Mouse (Mus musculus): ENCODE measurements around the gene Pde11a. TPM values are rescaled to one million over a fixed set of nuclear protein-coding genes. Genes with fewer than 3 reads are reported as not detected.

The Pde11a gene
- total and polyA plus RNA-seq, 2 experiments = not detected

DNA sequence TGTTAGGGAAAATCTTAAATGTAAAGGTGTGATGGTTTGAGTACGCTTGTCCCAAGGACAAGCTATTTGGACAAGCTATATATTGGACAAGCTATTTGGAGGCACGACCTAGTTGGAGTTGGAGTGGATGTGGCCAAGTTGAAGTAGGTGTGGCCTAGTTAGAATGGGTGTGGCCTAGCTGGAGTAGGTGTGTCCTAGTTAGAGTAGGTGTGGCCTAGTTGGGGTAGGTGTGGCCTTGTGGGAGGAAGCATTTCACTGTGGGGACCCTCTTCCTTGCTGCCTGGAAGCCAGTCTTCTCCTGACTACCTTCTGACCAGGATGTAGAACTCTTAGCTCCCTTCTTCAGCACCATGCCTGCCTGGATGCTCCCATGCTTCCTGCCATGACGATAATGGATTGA is 50.9 kb downstream of the Pde11a start:
- Histone ChIP-seq H3K27ac (replicated peaks; ENCODE audit: insufficient read depth, low read depth, low read length) (no peak overlapping the region), H3K79me2 (ENCODE audit: control insufficient read depth, insufficient read depth, low read length) (no peaks in the 10 kb centered on the region), H3K4me1 (ENCODE audit: control insufficient read depth, insufficient read depth, low read length) (no peaks in the 10 kb centered on the region), H3K27me3 (ENCODE audit: control insufficient read depth, insufficient read depth, low read length) (no peaks in the 10 kb centered on the region), H3K9ac (ENCODE audit: low read depth, low read length) (no peak overlapping the region), H3K36me3 (ENCODE audit: control insufficient read depth, insufficient read depth, low read length) (no peaks in the 10 kb centered on the region), H3K4me3 (ENCODE audit: insufficient read depth, low read depth, low read length) (no peak overlapping the region)
- WGBS = 87% methylated on average over 3 of the region's 3 CpGs
- no peak for DNase-seq (ENCODE audit: extremely low read depth, low read depth, low spot score)
- TF ChIP-seq CTCF (IDR thresholded peaks at IDR 0.05; ENCODE audit: low read depth, low read length) (no peak), POLR2A (IDR thresholded peaks at IDR 0.05; ENCODE audit: extremely low read depth, insufficient read depth, low read length) (no peak)

DNA sequence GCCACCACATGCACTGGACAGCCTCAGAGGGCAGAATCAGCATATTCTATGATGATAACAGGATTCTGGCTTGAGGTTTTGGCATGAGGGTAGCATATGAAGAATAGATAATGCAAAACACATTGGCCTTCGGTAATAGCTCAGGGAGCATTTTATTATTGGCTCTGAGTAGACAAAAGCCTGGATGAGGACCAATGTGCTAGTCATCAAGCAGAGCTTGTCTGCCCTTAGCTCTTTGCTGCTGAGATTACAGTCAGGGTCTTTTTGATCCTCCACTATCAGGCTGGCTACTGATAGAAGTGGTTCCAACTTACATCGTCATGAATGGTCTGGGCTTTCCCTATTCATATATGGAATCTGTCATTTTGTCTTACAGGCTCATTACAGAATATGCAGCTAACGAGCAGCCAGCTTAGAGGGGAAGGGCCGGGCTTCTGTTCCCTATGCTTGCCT is 52.3 kb downstream of the Pde11a start:
- no peaks in the 10 kb centered on the region for H3K27me3 ChIP-seq (ENCODE audit: control insufficient read depth, insufficient read depth, low read length)
- no peak overlapping the region for H3K27ac ChIP-seq (replicated peaks; ENCODE audit: insufficient read depth, low read depth, low read length)
- WGBS = 80% methylated on average over 4 of the region's 4 CpGs
- DNase-seq (ENCODE audit: extremely low read depth, low read depth, low spot score) = no peak
- TF ChIP-seq POLR2A (IDR thresholded peaks at IDR 0.05; ENCODE audit: extremely low read depth, insufficient read depth, low read length) (no peak), CTCF (IDR thresholded peaks at IDR 0.05; ENCODE audit: low read depth, low read length) (no peak)
- H3K9ac ChIP-seq (ENCODE audit: low read depth, low read length) = no peak overlapping the region
- H3K79me2 ChIP-seq (ENCODE audit: control insufficient read depth, insufficient read depth, low read length) = no peaks in the 10 kb centered on the region
- no peak overlapping the region for H3K4me3 ChIP-seq (ENCODE audit: insufficient read depth, low read depth, low read length)
- H3K4me1 ChIP-seq (ENCODE audit: control insufficient read depth, insufficient read depth, low read length) = no peaks in the 10 kb centered on the region
- H3K36me3 ChIP-seq (ENCODE audit: control insufficient read depth, insufficient read depth, low read length) = no peaks in the 10 kb centered on the region

- no peaks in the 10 kb centered on the region for H3K27me3 ChIP-seq (ENCODE audit: control insufficient read depth, insufficient read depth, low read length)
- DNase-seq (ENCODE audit: extremely low read depth, low read depth, low spot score) = no peak
- H3K27ac ChIP-seq (replicated peaks; ENCODE audit: insufficient read depth, low read depth, low read length) = no peak overlapping the region
- H3K9ac ChIP-seq (ENCODE audit: low read depth, low read length) = no peak overlapping the region
- H3K36me3 ChIP-seq (ENCODE audit: control insufficient read depth, insufficient read depth, low read length) = no peaks in the 10 kb centered on the region
- TF ChIP-seq POLR2A (IDR thresholded peaks at IDR 0.05; ENCODE audit: extremely low read depth, insufficient read depth, low read length) (no peak), CTCF (IDR thresholded peaks at IDR 0.05; ENCODE audit: low read depth, low read length) (no peak; the same call in 1 of the 2 replicates)
- WGBS = 85% methylated on average over 3 of the region's 3 CpGs
- no peaks in the 10 kb centered on the region for H3K4me1 ChIP-seq (ENCODE audit: control insufficient read depth, insufficient read depth, low read length)
- H3K4me3 ChIP-seq (ENCODE audit: insufficient read depth, low read depth, low read length) = no peak overlapping the region
- no peaks in the 10 kb centered on the region for H3K79me2 ChIP-seq (ENCODE audit: control insufficient read depth, insufficient read depth, low read length)
Measured at GRCm38 (mm10) chr2:76285150-76285549, 53.4 kb downstream of the Pde11a start.

GRCm38 (mm10) chr2:76283378-76284132 is 55.0 kb downstream of the Pde11a start:
- no peaks in the 10 kb centered on the region for H3K36me3 ChIP-seq (ENCODE audit: control insufficient read depth, insufficient read depth, low read length)
- H3K9ac ChIP-seq (ENCODE audit: low read depth, low read length) = no peak overlapping the region
- H3K27ac ChIP-seq (replicated peaks; ENCODE audit: insufficient read depth, low read depth, low read length) = no peak overlapping the region
- TF ChIP-seq POLR2A (IDR thresholded peaks at IDR 0.05; ENCODE audit: extremely low read depth, insufficient read depth, low read length) (no peak), CTCF (IDR thresholded peaks at IDR 0.05; ENCODE audit: low read depth, low read length) (no peak)
- no peak overlapping the region for H3K4me3 ChIP-seq (ENCODE audit: insufficient read depth, low read depth, low read length)
- no peaks in the 10 kb centered on the region for H3K79me2 ChIP-seq (ENCODE audit: control insufficient read depth, insufficient read depth, low read length)
- DNase-seq (ENCODE audit: extremely low read depth, low read depth, low spot score) = no peak
- no peaks in the 10 kb centered on the region for H3K4me1 ChIP-seq (ENCODE audit: control insufficient read depth, insufficient read depth, low read length)
- WGBS = 83% methylated on average over 6 of the region's 6 CpGs
- H3K27me3 ChIP-seq (ENCODE audit: control insufficient read depth, insufficient read depth, low read length) = no peaks in the 10 kb centered on the region

DNA sequence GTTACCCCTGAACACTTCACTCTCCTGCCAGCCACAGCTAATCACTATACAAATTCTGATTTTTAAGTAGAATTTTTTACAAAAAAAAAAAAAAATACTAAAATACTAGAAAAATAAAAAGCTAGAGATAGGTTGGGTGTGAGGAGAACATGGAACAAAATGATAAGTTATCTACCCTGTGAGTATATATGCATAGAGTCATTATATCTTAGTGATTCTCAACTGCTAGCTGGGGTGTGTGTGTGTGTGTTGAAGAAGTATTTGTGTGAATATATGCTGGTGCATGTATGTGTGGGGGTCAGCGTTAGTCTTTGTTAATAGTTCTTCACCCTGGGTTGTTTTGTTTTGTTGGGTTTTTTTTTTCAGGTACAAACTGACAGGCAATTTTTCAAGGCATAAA is 69.1 kb downstream of the Pde11a start:
- TF ChIP-seq POLR2A (IDR thresholded peaks at IDR 0.05; ENCODE audit: extremely low read depth, insufficient read depth, low read length) (no peak), CTCF (IDR thresholded peaks at IDR 0.05; ENCODE audit: low read depth, low read length) (no peak)
- Histone ChIP-seq H3K27me3 (ENCODE audit: control insufficient read depth, insufficient read depth, low read length) (no peaks in the 10 kb centered on the region), H3K4me3 (ENCODE audit: insufficient read depth, low read depth, low read length) (no peak overlapping the region), H3K27ac (replicated peaks; ENCODE audit: insufficient read depth, low read depth, low read length) (no peak overlapping the region), H3K9ac (ENCODE audit: low read depth, low read length) (no peak overlapping the region), H3K4me1 (ENCODE audit: control insufficient read depth, insufficient read depth, low read length) (no peaks in the 10 kb centered on the region), H3K79me2 (ENCODE audit: control insufficient read depth, insufficient read depth, low read length) (no peaks in the 10 kb centered on the region), H3K36me3 (ENCODE audit: control insufficient read depth, insufficient read depth, low read length) (no peaks in the 10 kb centered on the region)
- no peak for DNase-seq (ENCODE audit: extremely low read depth, low read depth, low spot score)
- 86% methylated on average over 1 of the region's 1 CpGs for WGBS

- no peaks in the 10 kb centered on the region for H3K36me3 ChIP-seq (ENCODE audit: control insufficient read depth, insufficient read depth, low read length)
- DNase-seq (ENCODE audit: extremely low read depth, low read depth, low spot score) = no peak
- no peak overlapping the region for H3K27ac ChIP-seq (replicated peaks; ENCODE audit: insufficient read depth, low read depth, low read length)
- no peaks in the 10 kb centered on the region for H3K79me2 ChIP-seq (ENCODE audit: control insufficient read depth, insufficient read depth, low read length)
- H3K4me1 ChIP-seq (ENCODE audit: control insufficient read depth, insufficient read depth, low read length) = no peaks in the 10 kb centered on the region
- TF ChIP-seq POLR2A (IDR thresholded peaks at IDR 0.05; ENCODE audit: extremely low read depth, insufficient read depth, low read length) = no peak
- TF ChIP-seq CTCF (IDR thresholded peaks at IDR 0.05; ENCODE audit: low read depth, low read length) = no peak
- no peaks in the 10 kb centered on the region for H3K27me3 ChIP-seq (ENCODE audit: control insufficient read depth, insufficient read depth, low read length)
- no peak overlapping the region for H3K9ac ChIP-seq (ENCODE audit: low read depth, low read length)
- no peak overlapping the region for H3K4me3 ChIP-seq (ENCODE audit: insufficient read depth, low read depth, low read length)
- 90% methylated on average over 6 of the region's 6 CpGs for WGBS
Measured at GRCm38 (mm10) chr2:76267335-76267734, 71.2 kb downstream of the Pde11a start.
